Mouse (Mus musculus) kidney, adult 8-10 months (tissue): ENCODE results near the gene Tex33.
"Not testable (repeated sequence)": the region's sequence is repeated elsewhere in the genome, so short reads cannot be mapped to it uniquely, and the experiment has no call there.

Experiments
- DNase-seq, 2 experiments: peaks; one replicate each; pipeline ENCODE4 v3.0.0; 2022

Tex33 gene

DNA sequence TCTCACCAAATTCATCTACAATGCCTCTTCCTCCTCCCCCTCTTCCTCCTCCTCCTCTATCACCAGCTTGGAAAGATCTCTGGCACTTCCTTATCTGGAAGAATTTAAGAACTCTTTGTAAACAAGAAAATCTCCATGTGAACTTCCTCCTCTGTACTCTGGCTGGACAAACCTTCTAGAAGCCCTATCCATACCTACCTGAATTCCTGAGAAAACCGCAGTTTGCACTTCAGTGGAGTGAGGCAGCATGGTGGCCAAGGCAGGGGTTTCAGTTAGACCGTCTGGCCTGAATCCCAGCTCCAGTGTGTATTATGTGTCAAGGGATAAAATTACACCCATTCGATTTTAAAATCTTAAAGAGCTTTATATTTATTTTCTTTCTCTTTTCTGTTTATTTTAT is 22.9 kb downstream of the Tex33 start:
- DNase-seq = no peak

DNA sequence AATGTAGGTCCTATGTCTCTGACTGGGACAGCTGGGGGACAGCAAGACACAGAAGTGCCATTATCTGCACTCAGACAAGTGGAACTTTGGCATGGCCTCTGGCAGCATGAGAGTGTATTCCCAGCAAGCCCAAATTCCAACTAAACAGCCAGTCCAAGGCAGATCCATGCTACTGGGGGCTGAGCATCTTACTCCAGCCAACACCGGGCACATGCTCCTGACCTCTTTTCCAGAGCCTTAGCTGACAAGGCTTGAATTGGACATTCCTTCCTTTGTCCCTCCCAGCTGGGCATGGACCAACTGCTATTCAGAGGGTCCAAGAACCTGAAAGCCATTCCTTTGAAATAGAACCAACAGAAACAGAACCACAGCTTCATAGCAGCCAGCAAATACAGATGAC is 26.1 kb downstream of the Tex33 start:
- DNase-seq = no peak

DNA sequence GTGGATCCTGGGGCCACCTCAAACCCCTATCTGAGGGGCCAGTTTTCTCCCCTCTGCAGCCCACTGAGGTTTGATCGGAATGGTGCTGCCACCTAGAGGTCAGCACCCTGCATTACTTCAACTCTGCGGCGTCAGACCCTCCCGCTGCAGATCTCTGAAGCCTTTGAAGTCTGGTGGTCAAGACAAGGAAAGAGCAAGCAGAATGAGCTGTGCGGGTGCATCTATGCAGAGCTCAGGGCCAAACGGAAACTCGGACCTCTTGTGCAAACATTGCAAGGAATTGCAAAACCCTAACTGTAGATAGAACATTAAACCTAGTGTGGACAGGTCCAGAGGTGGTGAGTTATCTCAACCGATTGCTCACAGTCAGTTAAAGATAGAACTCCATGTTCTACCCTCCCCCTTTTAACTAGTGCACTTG is 26.8 kb downstream of the Tex33 start:
- peak in 1 of 2 experiments; percentile 25 for DNase-seq

DNA sequence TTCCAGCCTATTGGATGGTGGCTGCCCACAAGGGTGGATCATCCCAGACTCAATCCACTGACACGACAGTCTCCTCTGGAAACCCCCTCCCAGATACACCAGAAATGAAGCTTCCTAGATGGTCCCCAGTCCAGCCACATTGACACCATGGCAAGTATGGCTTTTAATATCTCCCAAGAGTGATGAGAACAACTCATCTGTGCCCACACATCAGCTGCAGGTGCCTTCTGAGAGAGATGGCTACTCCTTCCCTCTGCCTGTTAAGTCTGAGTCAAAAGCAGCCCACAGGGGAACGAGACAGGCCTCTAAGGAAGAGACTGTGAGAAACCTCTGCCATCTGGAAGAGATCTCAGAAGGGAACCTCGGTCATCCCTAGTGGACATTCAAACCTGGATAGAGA is 27.9 kb downstream of the Tex33 start:
- no peak for DNase-seq

DNA sequence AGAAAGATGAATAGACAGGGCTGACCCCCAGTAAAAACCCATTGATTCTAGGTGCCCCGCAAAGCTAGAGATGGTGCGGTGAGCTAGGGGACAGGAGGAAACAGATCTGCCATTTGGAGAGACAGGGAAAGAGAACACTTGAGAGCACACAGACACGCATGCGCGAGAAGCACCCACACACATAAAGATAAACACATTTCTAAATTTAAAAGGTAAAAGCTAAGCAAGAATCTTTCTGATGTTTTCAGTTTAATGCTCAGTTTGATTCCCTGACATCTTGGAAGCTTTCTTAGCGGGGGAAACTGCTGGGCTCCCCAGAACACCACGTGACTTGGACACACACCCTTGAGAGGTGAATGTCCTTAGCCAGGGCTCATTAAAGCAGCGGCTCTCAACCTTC is 28.8 kb downstream of the Tex33 start:
- DNase-seq = no peak

DNA sequence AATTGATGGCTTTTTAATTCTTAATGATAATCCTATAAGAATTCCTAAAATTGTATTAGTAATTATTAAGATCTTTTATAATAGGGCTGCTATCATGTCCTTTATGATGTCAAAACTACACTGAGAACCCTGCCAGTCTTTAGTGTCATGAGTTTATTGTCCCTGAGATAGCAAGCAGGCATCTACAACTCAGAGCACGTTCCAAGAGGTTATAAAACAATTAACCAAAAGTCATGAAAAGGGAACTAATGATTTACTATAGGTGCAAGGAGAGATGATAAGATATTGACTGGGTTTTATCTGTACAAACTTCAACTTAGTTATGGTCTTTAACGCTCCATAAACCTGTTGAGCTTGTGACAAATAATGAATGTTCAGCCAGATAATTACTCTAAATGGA is 29.8 kb downstream of the Tex33 start:
- no peak for DNase-seq

DNA sequence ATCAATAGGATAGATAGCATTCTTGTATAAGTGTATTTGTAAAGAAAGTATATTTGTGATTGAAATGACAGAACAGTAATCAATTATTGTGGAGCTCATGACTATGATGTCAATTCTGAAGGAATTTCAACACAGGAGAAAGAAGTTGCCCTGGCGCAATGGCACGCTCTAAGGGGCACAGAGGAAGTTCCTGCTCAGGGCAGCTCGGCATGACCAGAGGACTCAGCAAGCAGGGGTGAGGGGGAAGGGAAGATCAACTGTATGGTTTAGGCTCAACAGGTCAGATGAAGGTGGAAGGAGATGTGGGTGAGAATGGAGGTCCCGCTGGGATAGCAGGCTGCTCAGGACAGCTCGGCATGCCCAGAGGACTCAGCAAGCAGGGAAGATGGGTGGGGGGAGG is 40.2 kb downstream of the Tex33 start:
- no peak for DNase-seq

DNA sequence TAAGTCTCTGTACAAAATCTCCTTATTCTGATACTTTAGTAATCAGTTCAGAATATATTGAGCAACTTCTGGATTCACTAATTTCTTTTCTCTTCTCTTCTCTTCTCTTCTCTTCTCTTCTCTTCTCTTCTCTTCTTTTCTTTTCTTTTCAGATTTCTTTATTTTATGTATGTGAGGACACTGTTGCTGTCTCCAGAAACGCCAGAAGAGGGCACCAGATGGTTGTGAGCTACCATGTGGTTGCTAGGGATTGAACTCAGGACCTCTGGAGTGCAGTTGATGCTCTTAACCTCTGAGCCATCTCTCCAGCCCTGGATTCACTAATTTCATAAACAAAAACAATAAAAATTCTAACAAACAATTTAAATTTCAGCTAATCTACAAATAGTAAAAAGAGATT is 40.8 kb downstream of the Tex33 start:
- peak; percentile 37 to 65 for DNase-seq

DNA sequence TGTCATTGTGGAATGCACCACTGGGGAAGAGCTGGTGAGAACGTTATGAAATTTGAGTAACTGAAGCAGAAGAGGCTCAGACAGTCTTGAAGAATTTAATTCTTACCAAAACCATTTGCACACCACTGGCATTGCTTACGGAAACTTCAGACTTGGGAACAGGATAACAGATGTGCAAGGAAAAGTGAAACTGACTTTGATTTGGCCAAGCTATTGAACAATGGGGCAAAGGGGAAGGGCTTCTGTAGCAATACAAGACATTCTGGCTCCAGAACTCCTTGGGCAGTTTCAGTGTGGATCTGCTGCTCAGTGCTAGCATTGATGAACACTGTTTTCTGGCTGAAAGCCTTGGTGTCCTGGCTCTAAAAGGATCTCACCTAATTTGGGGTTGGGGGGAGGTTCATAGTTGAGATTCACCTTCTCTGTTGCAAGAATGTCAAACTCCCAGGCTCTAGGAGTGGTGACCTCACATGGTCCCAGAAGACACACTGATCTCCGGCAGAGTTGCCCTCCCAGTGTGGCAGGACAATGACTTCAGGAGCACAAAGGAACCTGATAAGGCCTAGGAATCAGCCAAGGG is 44.0 kb downstream of the Tex33 start:
- DNase-seq = no peak

DNA sequence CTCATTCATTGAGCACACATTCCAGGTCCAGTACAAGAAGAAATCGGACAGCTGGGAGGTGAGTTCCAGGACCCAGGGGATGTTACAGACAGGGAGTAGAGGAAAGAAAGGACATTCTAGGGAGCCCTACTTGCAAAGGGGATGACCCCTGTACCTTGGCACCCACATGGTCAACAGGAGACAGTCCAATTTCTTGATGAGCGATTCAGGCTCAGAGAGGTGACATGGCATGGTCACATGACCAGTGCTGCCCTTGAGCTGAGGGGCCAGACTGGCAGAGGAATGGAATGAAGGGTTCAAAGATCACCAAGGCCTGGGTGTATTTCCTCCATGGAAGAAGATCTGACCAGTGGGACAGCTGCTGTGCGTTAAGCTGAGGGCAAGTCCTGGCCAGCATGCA is 51.1 kb downstream of the Tex33 start:
- DNase-seq = peak; percentile 63 to 66

DNA sequence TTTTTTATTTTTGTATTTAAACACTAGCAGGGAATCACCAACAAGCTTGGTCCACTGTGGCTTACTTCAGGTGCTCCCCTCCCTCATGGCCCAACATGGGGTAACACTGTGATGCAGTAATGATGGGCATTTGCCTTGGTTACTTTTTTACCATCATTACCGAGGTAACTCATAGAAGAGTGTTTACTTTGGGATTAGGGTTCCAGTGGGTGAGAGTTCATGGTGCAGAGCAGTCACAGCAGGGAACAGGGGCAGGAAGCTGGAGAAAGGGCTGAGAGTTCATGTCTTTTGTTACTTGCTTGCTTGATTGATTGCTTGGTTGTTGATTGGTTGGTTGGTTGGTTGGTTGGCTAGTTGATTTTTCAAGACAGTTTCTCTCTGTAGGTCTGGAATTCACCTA is 52.0 kb downstream of the Tex33 start:
- DNase-seq = no peak

DNA sequence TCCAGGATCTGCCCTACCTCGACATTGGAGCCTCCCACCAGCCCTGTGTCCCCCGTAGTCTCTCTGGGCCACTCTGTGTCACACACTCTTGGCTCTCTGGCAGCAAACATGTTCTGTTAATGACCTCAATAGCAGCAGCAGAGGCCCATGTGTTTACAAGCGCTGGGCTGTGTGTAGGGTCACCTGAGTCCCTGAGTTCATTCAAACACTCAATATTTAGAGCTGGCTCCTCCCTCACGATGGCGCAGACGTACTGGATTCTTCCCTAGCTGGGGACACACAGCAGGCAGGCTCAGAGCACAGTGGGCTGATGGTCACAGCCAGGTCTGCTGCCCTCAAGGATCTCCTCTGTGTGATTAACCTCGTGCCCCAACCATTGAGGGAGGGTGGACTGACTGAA is 54.8 kb downstream of the Tex33 start:
- DNase-seq = not testable (repeated sequence)

DNA sequence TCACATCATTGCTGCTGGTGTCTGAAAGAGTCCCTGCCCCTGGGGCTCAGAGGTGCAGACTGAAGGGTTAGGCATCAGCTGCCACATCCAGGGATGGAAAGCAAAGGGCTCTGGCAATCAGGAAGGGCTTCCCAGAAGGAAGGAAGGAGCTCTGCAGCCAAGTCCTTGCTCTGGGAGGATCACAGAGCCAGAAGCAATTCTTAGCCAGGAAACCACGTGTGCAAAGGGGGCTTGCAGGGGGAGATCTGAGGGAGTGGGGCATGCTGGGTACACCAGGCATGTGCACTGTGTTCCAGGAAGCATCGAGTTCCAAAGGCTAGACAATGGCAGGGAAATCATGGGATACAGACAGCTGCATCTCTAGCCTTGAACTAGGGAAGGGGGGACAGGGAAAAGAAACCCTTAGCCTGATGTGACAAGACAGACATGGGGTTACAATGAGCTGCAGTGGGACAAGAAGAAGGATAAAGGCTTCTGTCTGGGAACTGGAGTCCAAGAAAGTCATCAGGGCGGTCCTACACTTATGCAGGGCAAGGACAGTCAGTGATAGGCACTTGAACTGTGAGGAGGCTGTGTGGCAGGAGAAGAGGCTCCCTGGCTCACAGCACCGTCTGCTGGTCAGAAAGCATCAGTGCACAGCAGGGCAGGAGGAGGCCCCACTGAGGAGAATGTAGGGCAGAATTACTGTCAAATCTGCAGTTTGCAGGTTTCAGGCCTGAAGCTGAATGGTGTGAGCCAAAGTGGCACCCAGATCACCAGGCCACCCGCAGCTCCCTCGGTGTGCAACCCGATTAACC is 55.9 kb downstream of the Tex33 start:
- peak; percentile 17 to 37 for DNase-seq

DNA sequence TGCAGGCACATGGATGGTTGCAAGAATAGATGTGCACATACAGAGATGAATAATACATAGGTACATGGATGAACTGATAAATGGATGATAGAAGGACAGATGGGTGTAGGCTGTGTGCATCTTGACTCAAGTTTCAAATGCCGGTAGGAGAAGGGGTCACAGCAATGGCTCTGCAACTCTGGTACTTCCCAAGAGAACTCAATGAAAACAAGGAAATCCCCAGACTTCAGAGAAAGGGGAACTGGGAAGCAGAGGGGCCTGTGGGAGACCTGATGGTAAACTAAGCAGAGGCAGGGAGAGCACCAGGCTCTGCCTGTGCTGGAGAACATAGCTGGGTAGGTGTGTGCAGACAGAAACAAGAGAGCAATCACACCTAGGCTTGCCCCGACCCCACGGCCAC is 61.3 kb downstream of the Tex33 start:
- DNase-seq = no peak

DNA sequence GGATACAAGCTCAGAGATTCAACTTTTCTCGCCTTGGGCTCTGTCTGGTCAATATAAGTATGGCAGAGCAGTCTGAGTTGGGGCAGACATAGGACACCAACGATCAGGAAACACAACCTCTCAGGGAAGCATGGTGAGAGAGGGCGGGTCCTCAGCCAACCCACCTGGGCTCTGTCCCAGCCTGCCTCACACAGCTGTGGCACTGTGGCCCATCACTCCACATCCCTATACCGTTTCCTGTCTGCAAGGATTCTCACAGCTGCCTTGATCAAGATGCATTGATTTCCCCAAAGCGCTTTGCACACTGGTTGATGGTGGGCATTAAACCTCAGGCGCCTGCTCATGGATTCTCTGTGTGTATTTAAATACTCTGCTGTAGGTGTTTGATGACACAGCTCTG is 62.7 kb downstream of the Tex33 start:
- DNase-seq = no peak

DNA sequence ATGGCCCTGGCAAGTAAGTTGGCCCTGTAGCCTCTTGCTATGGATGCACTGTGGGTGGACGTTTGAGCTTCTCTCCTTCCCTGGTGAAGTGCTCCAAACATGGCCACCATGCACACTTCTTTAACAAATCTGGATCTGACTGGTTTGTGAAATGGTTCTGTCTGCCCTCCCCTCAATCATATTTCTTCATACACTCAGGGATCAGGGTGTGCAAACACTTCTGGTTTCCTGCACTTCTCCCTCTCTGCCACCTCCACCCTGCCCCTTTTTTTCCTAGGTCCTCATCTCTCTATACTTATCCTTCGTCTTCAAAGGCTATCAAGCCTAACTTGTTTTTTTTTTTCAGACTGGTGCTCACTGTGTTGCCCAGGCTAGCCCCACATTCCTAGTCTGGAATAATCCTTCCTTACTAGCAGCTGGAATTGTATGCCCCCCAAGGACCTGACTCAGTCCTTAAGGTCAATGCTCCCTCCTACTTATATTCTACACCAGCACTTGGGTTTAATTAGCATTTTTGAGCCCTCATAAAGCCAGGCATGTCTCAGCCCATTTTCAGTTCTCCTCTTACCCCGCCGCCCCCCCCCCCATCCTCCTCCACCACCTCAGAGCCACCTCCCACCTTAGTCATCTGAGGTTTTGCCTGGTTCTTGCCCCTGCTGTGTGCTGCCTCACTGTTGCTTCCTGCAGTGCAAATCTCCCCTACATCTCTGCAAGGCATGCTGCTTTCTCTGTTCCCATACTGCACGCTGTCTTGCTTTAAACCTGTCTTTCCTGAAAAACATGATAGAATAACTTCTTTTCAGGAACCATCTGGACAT is 64.0 kb downstream of the Tex33 start:
- DNase-seq = no peak

DNA sequence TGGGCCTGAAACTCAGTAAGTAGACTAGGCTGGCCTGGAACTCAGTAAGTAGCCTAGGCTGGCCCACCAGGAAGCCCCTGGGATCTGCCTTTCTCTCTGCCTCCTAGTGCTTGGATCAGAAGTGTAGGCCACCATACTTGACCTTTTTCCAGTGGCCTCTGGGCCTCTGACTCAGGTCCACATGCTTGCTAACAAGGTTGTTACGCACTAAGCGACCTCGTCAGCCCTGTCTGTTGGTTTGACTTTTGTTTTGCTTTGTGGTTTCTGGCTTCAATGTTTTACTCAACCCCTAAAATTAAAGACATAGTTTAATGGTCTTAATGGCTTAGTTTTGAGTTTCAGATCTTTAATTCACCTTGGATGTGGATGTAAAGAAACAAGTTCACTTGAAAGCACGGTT is 65.0 kb downstream of the Tex33 start:
- DNase-seq = no peak

DNA sequence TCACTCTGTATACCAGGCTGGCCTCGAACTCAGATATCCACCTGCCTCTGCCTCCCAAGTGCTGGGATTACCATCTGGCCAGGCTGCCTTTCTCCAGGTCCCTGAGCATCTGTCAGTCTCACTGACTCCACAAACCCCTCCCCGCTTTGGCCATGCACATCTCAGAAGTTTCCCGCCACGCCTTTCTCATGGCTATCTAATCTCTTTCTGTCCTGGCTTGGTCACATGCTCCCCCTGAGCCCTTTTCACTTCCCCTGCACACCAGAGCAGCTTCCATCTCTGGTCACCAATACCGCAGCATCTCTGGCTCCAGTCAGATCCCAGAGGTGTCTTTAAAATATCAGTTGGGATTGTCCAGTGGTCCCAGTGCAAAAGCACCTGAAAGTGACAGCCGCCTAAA is 65.7 kb downstream of the Tex33 start:
- DNase-seq = not testable (repeated sequence)

DNA sequence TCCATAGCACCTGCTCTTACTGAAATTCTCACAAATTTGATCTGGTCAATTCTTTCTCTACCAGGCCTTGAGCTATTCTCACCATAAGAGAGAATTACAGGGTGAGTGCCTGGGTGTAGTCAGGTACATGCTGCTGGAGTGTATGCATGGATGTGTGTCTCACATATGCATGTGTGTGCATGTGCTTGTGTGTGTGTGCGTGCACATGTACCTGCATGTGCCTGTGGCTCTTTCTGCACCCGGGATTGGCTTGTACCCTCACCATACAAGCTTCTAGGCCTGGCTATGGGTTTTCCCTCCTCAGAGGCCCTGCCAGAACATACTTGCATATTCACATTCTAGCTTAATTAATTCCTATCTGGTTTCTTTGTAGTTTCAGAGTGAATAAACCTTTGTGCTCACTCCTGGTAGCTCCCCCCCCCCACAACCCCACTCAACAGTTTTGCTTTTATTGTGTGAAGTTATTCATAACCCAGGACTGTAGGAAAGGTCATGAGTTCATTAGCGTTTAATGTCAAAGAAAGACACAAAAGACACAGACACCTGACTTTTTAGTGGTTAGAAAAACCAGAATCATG is 67.1 kb downstream of the Tex33 start:
- no peak for DNase-seq
